Mouse (Mus musculus): ENCODE measurements around the gene Uckl1. TPM values are rescaled to one million over a fixed set of nuclear protein-coding genes. Genes with fewer than 3 reads are reported as not detected.
A peak's percentile ranks its signal among the peaks of the same experiment; 100 is the strongest.

The Uckl1 gene
- polyA plus RNA-seq, 1 experiment from 2014 or later, result 44.1 TPM

DNA sequence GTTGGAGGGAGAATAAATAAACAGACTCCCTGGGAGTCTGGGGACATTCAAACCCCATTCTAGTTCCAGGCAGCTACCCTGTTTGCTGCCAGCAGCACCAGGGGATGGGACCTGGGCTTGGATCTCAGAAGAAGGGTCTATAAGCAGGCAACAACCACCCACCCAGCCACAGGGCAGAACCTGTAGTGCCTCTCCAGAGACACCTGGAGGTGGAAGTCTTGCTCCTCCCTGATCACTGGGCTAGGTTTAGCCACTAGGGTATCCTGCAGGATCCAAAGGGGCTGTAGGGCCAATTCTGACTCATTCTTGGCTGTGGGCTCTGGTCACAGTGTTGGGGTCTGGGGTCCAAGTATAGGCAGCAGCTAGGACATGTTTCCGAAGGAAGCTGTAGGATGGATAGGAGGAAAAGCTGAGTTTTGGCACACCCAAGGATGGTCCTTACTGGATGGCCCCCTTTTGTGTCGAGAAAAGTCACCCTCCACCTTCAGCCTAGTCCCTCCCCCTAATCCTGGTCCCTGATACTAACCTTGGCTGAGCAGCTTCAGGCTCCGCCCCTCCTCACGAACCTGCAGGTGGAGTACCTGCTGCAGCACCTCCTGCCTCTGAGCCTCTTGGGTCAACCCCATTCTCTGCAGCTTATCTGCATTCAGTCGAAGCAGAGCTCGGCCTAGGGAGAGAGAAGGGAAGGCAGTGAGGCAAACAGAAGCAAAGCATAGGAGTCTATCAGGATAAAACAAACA lies 11.7 kb upstream of the Uckl1 start:
- no peaks in the 10 kb centered on the region for H3K9me3 ChIP-seq (replicated peaks)
- no peaks in the 10 kb centered on the region for H3K36me3 ChIP-seq
- no peak overlapping the region for H3K4me3 ChIP-seq
- H3K27ac ChIP-seq, result no peak overlapping the region
- DNase-seq (ENCODE audit: low spot score), result no peak
- peaks cover 36% of the 10 kb centered on the region for H3K4me1 ChIP-seq
- H3K27me3 ChIP-seq (ENCODE audit: low read depth, poor library complexity, severe bottlenecking), result peaks cover 42% of the 10 kb centered on the region
- 46% methylated on average over 6 of the region's 6 CpGs for WGBS

DNA sequence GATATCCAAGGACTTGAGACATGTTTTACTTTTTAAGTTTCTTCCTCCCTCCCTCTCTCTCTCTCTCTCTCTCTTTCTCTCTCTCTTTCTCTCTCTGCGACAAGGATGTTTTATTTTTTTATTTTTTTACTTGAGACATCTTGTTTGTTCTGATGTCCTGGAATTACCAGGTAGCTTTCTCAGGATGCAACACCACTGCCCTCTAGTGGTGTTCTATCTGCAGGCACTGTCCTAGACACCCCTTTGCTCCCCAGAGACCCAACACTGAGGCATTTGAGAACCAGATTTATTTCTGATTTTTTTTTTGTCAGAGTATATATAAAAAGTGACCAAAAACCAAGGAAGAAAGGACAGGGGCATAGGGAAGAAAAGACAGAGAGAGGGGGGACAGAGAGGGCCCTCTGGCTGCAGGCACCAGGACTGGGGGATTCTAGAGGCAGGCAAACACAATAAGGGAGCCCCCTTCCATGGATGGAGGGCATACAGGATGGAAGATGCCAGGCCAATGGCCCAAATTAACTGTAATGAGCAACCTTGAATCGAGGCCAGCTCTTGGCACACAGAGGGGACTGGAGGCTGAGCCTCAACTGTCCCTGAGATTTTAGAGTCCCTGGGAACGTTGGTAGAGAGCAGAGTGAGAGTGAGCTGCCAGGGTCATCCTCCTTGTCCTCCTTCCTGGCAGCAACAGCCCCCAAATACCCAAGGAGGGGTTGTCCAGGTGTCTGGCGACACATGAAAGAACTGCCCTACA lies 10.4 kb upstream of the Uckl1 start:
- no peak overlapping the region for H3K27ac ChIP-seq
- peaks cover 8% of the 10 kb centered on the region for H3K36me3 ChIP-seq
- H3K4me3 ChIP-seq, result no peak overlapping the region
- no peaks in the 10 kb centered on the region for H3K9me3 ChIP-seq (replicated peaks)
- 79% methylated on average over 4 of the region's 4 CpGs for WGBS
- H3K27me3 ChIP-seq (ENCODE audit: low read depth, poor library complexity, severe bottlenecking), result peaks cover 39% of the 10 kb centered on the region
- H3K4me1 ChIP-seq, result peaks cover 36% of the 10 kb centered on the region
- DNase-seq (ENCODE audit: low spot score), result no peak

DNA sequence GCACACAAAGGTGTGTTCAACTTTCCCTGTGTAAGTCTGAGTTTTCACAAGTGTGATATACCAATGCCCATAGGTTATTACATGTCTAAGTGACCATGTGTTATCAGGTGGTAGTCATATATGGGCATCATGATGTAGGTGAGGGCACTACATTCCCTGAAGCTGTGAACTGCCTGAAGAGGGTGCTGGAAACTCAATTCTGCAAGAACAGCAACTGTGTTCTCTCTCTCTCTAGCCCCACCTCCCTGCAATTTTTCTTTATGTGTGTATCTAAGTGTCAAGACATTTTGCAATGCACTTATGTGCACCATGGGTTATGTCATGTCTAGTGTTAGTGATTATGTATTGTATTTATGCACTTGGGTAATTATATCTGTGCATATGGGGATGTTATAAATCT lies 9.2 kb upstream of the Uckl1 start:
- peaks cover 20% of the 10 kb centered on the region for H3K36me3 ChIP-seq
- no peak for DNase-seq (ENCODE audit: low spot score)
- H3K9me3 ChIP-seq (replicated peaks), result no peaks in the 10 kb centered on the region
- peaks cover 29% of the 10 kb centered on the region for H3K27me3 ChIP-seq (ENCODE audit: low read depth, poor library complexity, severe bottlenecking)
- peaks cover 32% of the 10 kb centered on the region for H3K4me1 ChIP-seq
- no peak overlapping the region for H3K27ac ChIP-seq
- no peak overlapping the region for H3K4me3 ChIP-seq

DNA sequence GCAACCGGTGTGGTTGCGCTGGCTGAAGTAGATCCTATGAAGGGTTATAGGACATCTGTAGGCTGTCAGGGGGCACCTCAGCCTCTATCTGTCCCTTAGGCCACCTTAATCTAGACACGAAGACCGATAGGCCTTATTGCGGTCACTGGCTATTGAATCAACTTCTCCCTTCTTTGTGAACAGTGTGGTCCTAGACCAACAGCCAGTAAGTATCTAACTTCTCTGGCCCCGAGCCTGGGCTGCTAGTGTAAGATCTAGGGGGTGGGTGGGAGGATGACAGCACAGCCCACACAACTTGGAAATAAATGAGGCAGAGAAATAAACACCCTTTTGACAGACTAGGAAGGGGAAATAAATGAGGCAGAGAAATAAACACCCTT lies 8.3 kb upstream of the Uckl1 start:
- no peak for DNase-seq (ENCODE audit: low spot score)
- Histone ChIP-seq H3K4me1 (peaks cover 24% of the 10 kb centered on the region), H3K27ac (peak overlapping the region; percentile 95), H3K27me3 (ENCODE audit: low read depth, poor library complexity, severe bottlenecking) (peaks cover 20% of the 10 kb centered on the region), H3K9me3 (replicated peaks) (no peaks in the 10 kb centered on the region), H3K4me3 (peak overlapping the region; percentile 94), H3K36me3 (peaks cover 29% of the 10 kb centered on the region)
- WGBS, result 13% methylated on average over 6 of the region's 6 CpGs

DNA sequence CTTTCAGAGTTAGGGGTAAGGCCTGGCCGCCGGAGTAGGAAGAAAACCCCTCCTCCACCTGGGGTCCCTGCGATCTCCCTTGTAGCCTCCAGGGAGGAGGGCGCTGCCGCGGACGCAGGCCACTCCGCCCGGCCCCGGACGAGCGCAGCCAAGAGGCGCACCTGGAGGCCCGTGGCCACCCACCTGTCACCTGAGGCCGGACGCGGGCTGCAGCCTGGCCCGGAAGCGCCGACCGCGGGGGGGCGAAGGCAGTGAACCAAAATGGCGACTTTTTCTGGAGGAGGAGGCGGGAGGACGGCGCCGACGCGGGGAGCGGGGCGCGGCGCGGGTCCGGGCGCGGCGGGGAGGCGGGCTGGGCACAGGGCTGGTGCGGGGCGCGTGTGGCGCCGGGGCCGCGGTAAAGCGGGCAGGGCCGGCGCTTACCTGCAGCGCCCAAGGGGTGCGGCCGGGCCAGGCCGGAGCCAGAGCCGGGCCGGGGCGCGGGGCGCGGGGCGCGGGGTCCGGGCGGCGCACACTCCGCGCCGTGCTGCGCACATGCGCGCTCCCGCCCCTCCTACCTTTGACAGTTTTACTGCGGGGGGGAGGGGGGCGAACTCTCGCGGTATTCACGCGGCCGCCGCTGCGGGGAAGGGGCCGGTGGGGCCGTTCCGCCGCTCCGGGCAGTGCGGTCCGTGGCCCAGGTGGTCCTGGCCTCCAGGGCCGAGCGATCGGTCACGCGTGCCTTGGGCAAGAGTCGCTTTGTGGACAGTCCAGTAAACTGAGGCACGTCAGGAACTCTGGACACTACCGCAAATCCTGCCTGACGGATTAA lies 7.7 kb upstream of the Uckl1 start, which contains the start of gene Zfp512b:
TSS of gene Zfp512b (minus strand) at position 573 of the 811 bp plus-strand sequence.
- H3K4me1 ChIP-seq, result peaks cover 24% of the 10 kb centered on the region
- H3K27ac ChIP-seq, result peak within 1 kb of the TSS; percentile 95
- H3K9me3 ChIP-seq (replicated peaks), result no peaks in the 10 kb centered on the region
- peaks cover 14% of the 10 kb centered on the region; the same call in 1 of the 2 replicates for H3K27me3 ChIP-seq (ENCODE audit: low read depth, poor library complexity, severe bottlenecking)
- H3K4me3 ChIP-seq, result peak within 1 kb of the TSS; percentile 94
- 2% methylated on average over 93 of the region's 97 CpGs for WGBS
- peak; percentile 88 for DNase-seq (ENCODE audit: low spot score)
- peaks cover 35% of the 10 kb centered on the region for H3K36me3 ChIP-seq

DNA sequence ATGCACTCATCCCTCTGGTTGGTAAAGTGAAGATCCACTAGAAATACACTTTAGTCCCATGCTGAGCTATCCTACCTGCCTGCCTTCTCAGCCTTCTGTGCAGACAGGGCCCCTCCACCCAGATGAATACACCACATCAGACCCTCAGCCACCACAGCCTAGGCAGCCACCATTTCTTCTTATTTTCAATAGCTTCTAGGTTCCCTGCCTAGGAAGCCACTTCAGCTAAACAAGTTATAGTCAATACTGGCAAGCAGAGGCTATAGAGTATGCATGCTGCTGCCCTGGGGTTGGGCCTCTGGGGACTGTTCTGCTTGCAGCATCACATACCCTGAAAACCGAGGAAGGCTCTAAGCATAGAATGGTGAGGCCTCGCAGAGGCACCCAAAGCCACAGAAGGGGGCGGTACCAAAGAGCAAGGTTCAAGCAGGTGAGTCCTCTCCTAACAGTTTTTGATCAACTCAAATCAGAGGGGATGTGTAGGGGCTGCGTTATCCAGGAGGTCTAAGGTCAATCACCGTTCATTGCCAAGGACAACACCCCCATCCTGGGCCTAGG lies 6.9 kb upstream of the Uckl1 start, which contains the start of gene Prpf6:
TSS of gene Prpf6 (plus strand) at position 341 of the 558 bp plus-strand sequence.
- no peak for DNase-seq (ENCODE audit: low spot score)
- 29% methylated on average over 5 of the region's 5 CpGs for WGBS

DNA sequence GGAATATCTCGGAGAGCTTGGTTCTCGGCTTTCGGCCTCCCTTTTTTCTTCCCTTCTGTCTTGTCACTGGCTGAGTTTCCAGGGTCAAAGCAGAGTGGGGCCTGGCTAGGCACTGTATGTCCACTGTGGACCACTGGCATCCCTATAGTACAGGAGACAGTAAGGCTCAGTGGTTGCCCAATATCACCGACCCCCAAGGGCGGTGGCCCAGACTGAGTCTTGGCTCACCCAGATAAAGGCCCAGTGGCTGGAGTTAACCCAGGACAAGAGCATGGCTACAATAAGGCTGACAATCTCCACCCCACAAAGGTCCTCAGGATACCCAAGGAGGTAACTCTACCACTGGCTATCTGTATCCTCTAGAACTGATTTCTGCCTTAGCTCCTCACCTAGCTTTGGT lies 5.8 kb upstream of the Uckl1 start:
- peaks cover 24% of the 10 kb centered on the region for H3K4me1 ChIP-seq
- WGBS, result 98% methylated on average over 5 of the region's 5 CpGs
- H3K27me3 ChIP-seq (ENCODE audit: low read depth, poor library complexity, severe bottlenecking), result no peaks in the 10 kb centered on the region
- no peak for DNase-seq (ENCODE audit: low spot score)
- no peak overlapping the region for H3K27ac ChIP-seq
- H3K36me3 ChIP-seq, result peaks cover 54% of the 10 kb centered on the region
- H3K9me3 ChIP-seq (replicated peaks), result no peaks in the 10 kb centered on the region
- no peak overlapping the region for H3K4me3 ChIP-seq

More for the DNA sequence above, 6.9 kb upstream of the Uckl1 start, which contains the start of gene Prpf6:
- Histone ChIP-seq H3K4me1 (peaks cover 24% of the 10 kb centered on the region), H3K27me3 (ENCODE audit: low read depth, poor library complexity, severe bottlenecking) (peaks cover 6% of the 10 kb centered on the region; the same call in 1 of the 2 replicates), H3K9me3 (replicated peaks) (no peaks in the 10 kb centered on the region), H3K27ac (peak within 1 kb of the TSS; percentile 95), H3K36me3 (peaks cover 43% of the 10 kb centered on the region), H3K4me3 (peak within 1 kb of the TSS; percentile 94)

DNA sequence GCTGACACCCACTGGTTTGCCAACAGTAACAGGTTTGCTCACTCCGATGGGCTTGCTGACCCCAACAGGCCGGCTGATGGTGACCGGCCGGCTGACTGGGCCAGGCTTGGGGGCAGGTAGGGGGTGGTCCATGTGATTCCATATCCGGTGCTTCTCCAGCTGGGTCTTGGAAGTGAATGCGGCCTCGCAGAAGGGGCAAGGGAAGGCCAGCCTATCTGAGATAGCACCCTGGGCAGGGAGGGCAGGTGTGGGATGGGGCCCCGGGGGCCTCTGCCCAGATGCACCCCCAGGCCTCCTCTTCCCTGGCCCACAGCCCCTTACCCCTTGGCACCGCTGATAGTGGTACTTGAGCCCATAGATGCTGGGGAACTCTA lies 5.0 kb upstream of the Uckl1 start:
- 96% methylated on average over 9 of the region's 9 CpGs for WGBS
- peaks cover 62% of the 10 kb centered on the region for H3K36me3 ChIP-seq
- no peak overlapping the region for H3K4me3 ChIP-seq
- no peak for DNase-seq (ENCODE audit: low spot score)
- H3K27me3 ChIP-seq (ENCODE audit: low read depth, poor library complexity, severe bottlenecking), result no peaks in the 10 kb centered on the region
- H3K9me3 ChIP-seq (replicated peaks), result no peaks in the 10 kb centered on the region
- H3K27ac ChIP-seq, result no peak overlapping the region
- peaks cover 24% of the 10 kb centered on the region for H3K4me1 ChIP-seq

DNA sequence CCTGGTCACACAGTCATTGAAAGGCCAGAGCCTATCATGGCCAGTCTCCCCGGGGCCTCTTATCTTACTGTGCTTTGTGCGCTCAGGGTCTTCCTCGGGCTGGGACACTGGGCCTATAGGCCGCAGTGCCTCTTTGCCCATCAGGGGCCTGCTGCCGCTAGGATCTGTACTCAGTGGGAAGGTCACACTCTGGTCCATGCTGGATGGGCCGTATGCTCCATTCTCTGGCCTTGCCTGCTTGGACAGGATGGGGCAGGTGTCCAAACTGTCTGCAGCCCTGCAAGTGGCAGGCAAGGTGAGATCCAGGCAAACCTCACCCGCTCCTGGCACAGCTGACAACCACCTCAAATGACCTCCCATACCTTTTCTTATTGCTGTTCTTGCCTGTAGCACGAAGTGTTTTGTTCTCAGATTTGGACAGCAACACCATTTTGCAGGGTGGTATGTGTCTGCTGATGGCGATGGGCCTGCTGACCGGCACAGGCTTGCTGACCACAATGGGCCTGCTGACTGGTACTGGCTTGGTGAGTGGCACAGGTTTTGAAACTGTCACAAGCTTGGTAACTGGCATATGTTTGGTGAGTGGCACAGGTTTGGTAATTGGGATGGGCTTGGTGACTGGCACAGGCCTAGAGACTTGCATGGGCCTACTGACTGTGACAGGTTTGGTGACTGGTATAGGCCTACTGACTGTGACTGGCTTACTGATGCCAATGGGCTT lies 4.5 kb upstream of the Uckl1 start:
- Histone ChIP-seq H3K36me3 (peaks cover 67% of the 10 kb centered on the region), H3K4me1 (peaks cover 24% of the 10 kb centered on the region), H3K27ac (no peak overlapping the region), H3K27me3 (ENCODE audit: low read depth, poor library complexity, severe bottlenecking) (no peaks in the 10 kb centered on the region), H3K9me3 (replicated peaks) (no peaks in the 10 kb centered on the region), H3K4me3 (no peak overlapping the region)
- WGBS, result 93% methylated on average over 10 of the region's 10 CpGs
- no peak for DNase-seq (ENCODE audit: low spot score)

DNA sequence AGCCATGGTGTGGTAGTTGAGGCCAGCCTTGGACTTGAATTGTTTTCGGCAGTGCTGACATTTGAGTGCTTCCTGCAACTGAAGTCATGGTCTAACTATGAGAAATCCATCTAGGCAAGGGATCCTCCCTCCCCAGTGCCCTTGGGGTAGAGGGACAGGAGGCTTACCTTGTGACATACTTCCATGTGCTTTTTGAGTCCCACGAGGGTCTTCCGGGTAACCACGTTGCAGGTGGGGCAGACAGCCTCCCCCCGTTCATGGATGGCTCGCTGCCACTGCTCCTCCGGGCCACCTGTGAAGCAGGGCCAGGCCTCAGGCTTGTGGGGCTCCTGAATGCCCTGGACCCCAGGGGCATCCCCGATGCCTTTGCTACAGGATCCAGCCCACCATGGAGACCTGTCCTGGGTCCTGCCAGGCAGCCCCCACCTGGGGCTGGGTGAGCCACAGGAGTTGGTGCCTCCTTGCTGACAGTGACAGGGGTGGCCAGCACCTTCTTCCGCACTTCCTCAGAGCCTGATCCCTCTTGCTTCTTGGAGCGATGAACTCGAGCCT lies 3.6 kb upstream of the Uckl1 start:
- no peak for DNase-seq (ENCODE audit: low spot score)
- Histone ChIP-seq H3K4me3 (no peak overlapping the region), H3K4me1 (peaks cover 23% of the 10 kb centered on the region), H3K27me3 (ENCODE audit: low read depth, poor library complexity, severe bottlenecking) (no peaks in the 10 kb centered on the region), H3K9me3 (replicated peaks) (no peaks in the 10 kb centered on the region), H3K27ac (no peak overlapping the region), H3K36me3 (peaks cover 75% of the 10 kb centered on the region)
- WGBS, result 90% methylated on average over 11 of the region's 11 CpGs

DNA sequence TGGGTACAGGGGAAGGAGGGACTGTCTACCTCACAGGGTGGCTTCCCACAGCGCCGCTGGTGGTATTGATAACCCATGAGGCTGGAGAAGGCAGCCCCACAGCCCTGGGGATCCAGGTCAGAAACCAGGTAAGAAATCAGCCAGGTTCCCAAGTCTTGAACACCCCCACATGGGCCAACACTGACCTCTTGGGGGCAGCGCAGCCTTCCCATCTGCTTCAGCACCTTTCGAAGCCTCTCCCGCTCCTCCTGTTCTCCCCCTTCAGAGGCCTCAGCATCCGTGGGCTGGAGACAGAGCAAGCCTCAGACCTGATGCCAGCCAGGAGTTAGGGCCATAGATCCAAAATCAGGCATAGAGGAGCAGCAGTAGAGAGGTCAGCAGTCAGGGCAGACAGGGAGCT lies 3.1 kb upstream of the Uckl1 start:
- H3K27ac ChIP-seq, result no peak overlapping the region
- peaks cover 18% of the 10 kb centered on the region for H3K4me1 ChIP-seq
- H3K4me3 ChIP-seq, result no peak overlapping the region
- H3K9me3 ChIP-seq (replicated peaks), result no peaks in the 10 kb centered on the region
- H3K27me3 ChIP-seq (ENCODE audit: low read depth, poor library complexity, severe bottlenecking), result no peaks in the 10 kb centered on the region
- peaks cover 79% of the 10 kb centered on the region for H3K36me3 ChIP-seq
- peak; percentile 30 for DNase-seq (ENCODE audit: low spot score)
- WGBS, result 83% methylated on average over 6 of the region's 6 CpGs

DNA sequence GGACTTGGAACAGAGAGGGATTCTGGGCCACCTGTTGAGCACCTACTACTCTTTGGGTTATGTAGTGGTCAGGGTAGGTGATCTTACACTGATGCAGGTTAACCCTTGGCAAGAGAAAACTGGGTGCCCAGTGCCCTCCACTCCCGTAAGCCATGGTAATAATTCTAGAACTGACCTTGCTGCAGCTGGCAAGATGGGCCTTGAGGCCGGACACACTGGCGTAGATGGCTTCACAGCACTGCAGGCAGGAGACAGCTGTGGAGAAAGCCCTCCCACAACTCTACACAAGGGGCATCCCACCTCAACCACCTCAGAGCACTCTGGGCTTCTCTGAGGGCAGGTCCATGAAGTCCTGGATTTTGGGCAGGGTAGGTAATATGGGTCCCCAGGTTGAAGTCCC lies 1.4 kb upstream of the Uckl1 start:
- whole genome bisulfite sequencing, result 94% methylated on average over 3 of the region's 3 CpGs
- Histone ChIP-seq H3K9me3 (replicated peaks) (no peaks in the 10 kb centered on the region), H3K27me3 (ENCODE audit: low read depth, poor library complexity, severe bottlenecking) (no peaks in the 10 kb centered on the region), H3K4me1 (peaks cover 11% of the 10 kb centered on the region), H3K4me3 (no peak overlapping the region), H3K36me3 (peaks cover 79% of the 10 kb centered on the region), H3K27ac (no peak overlapping the region)
- peak; percentile 22 for DNase-seq (ENCODE audit: low spot score)

Measured in limb, embryonic 10.5 days (tissue).